Mouse (Mus musculus) C2C12 (cell line): ENCODE data around the gene Acat2.
"Not testable (repeated sequence)": the region's sequence is repeated elsewhere in the genome, so short reads cannot be mapped to it uniquely, and the experiment has no call there.

Experiments used
- CEBPB ChIP-seq: IDR thresholded peaks from one replicate; pipeline ENCODE4 v1.6.1; 2011; ENCODE audit warnings: low read depth, mild to moderate bottlenecking, control low read depth, moderate library complexity
- CTCF ChIP-seq: IDR thresholded peaks from one replicate; pipeline ENCODE4 v1.5.1; 2011; ENCODE audit not compliant: control insufficient read depth, insufficient read depth, insufficient read length
- MAX ChIP-seq: IDR thresholded peaks from one replicate; pipeline ENCODE4 v1.6.1; 2011; ENCODE audit warnings: mild to moderate bottlenecking, control low read depth
- MYOG ChIP-seq: IDR thresholded peaks from one replicate; pipeline ENCODE4 v1.6.1; 2011; ENCODE audit not compliant: control insufficient read depth, insufficient read length; ENCODE audit errors: extremely low read depth
- USF1 ChIP-seq: IDR thresholded peaks from one replicate; pipeline ENCODE4 v1.6.1; 2011; ENCODE audit warnings: low read depth, mild to moderate bottlenecking, control low read depth, moderate library complexity

- not testable (repeated sequence) for TF ChIP-seq CTCF, USF1, MYOG, MAX, CEBPB
Observed at GRCm38 (mm10) chr17:13004436-13004835, 43.9 kb upstream of the Acat2 start.
